Mouse (Mus musculus) midbrain, embryonic 12.5 days (tissue): Measurements from ENCODE around the gene Trmt10b. TPM values are rescaled to one million over a fixed set of nuclear protein-coding genes. Genes with fewer than 3 reads are reported as not detected.

Experiments
- ATAC-seq: fragments of 200-750 bp; cut with Nextera tagmentation; 2 replicates; pipeline ENCODE4 v1.8.0; 2017; ENCODE audit warnings: low read depth, moderate TSS enrichment, moderate library complexity; ENCODE audit not compliant: low FRiP score
- H3K27ac ChIP-seq: fragments of 300-500 bp; sonication (generic); replicated peaks from 2 replicates; pipeline ENCODE4 v1.5.1; 2016; ENCODE audit warnings: mild to moderate bottlenecking
- H3K27me3 ChIP-seq: fragments of 300-500 bp; sonication (generic); 2 replicates; pipeline ENCODE4 v1.6.1; 2016; ENCODE audit warnings: mild to moderate bottlenecking
- H3K36me3 ChIP-seq: fragments of 300-500 bp; sonication (generic); 2 replicates; pipeline ENCODE4 v1.6.1; 2016
- H3K4me1 ChIP-seq: fragments of 300-500 bp; sonication (generic); 2 replicates; pipeline ENCODE4 v1.6.1; 2016
- H3K4me2 ChIP-seq: fragments of 300-500 bp; sonication (generic); replicated peaks from 2 replicates; pipeline ENCODE4 v1.6.1; 2016; ENCODE audit warnings: mild to moderate bottlenecking, moderate library complexity
- H3K4me3 ChIP-seq: fragments of 300-500 bp; sonication (generic); 2 replicates; pipeline ENCODE4 v1.5.1; 2016; ENCODE audit warnings: mild to moderate bottlenecking
- H3K9ac ChIP-seq: fragments of 300-500 bp; sonication (generic); replicated peaks from 2 replicates; pipeline ENCODE4 v1.6.1; 2016; ENCODE audit warnings: mild to moderate bottlenecking, moderate library complexity
- H3K9me3 ChIP-seq: fragments of 300-500 bp; sonication (generic); 2 replicates; pipeline ENCODE4 v1.6.1; 2016; ENCODE audit warnings: mild to moderate bottlenecking
- WGBS: fragments of 180-500 bp; shearing (Covaris S2); methylation state at CpG from one replicate; pipeline ENCODE4 v1.1.7; 2016; 5-methylcytosine and 5-hydroxymethylcytosine counted together
- polyA plus RNA-seq: library from polyadenylated mRNA; unstranded; fragments of >200 nt; fragmentation: Nextera tagmentation; extraction: Ambion mirVana; gene quantifications from 2 replicates; pipeline ENCODE4 v1.2.1, GENCODE M21; 2016

Gene Trmt10b
- polyA plus RNA-seq, 1 experiment from 2014 or later = 24.4 TPM

DNA sequence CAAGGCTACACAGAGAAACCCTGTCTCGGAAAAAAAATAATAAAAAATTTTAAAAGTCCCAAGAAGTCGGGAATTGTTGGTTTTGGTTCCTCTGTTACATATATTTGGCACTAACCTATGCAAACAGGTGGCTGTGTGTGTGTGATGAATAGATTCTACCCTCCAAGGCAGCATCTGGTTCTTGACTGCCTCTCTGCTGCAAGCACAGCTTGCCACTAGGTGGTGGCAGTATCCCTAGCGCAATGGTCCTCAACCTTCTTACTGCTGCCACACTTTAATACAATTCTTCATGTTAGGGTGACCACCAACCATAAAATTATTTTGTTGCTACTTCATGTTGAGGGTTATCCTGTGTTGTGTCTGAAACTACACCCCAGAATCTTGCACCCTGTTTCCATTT is 10.6 kb upstream of the Trmt10b start:
- H3K4me2 ChIP-seq = no peak overlapping the region
- WGBS = 50% methylated on average over 3 of the region's 3 CpGs
- no peak for ATAC-seq

DNA sequence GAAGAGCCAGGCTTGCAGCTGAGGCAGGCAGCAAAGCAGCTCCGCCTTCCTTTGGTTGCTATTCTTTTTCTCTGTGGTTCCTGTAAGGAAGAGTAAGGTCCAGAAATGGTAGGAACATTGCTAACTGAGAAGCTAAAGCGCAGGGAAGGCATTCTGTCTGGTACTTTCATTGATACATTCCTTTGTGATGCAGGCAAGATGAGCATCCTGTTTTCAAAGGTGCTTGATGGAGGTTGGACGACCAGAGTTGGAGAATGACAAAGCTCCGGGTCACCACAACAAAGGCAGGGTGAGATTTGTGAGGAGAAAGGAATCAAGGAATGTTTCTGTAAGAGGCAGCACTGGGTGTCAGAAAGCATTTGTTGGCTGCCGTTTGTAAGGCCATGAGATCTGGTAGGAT is 9.0 kb upstream of the Trmt10b start:
- Histone ChIP-seq H3K4me2 (no peak overlapping the region), H3K27me3 (peaks cover 3% of the 10 kb centered on the region; the same call in 1 of the 2 replicates), H3K9me3 (no peaks in the 10 kb centered on the region), H3K4me1 (no peaks in the 10 kb centered on the region), H3K4me3 (no peak overlapping the region), H3K9ac (no peak overlapping the region), H3K27ac (no peak overlapping the region), H3K36me3 (no peaks in the 10 kb centered on the region)
- no peak for ATAC-seq
- 71% methylated on average over 5 of the region's 5 CpGs for WGBS

More for the DNA sequence above, 10.6 kb upstream of the Trmt10b start:
- H3K9ac ChIP-seq = no peak overlapping the region
- no peaks in the 10 kb centered on the region for H3K9me3 ChIP-seq
- peaks cover 3% of the 10 kb centered on the region; the same call in 1 of the 2 replicates for H3K27me3 ChIP-seq
- H3K36me3 ChIP-seq = no peaks in the 10 kb centered on the region
- H3K27ac ChIP-seq = no peak overlapping the region
- H3K4me3 ChIP-seq = no peak overlapping the region
- H3K4me1 ChIP-seq = no peaks in the 10 kb centered on the region

DNA sequence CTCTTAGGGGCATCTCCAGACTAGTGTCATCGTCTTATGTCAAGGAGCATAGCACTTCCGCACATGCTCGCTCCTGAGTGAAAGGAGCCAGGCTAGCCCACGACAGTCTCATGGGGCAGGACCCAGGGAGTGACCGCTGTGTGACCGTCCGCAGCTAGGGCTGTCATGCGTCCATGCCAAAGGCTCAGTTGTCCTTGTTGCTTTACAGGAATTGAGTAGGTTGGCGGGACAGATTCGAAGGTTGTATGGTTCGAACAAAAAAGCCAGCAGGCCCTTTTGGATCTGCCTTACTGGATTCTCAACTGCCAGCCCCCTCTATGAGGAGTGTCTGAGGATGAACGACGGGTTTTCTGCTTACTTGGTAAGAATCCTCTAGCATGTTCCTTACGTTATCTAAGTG is 8.6 kb downstream of the Trmt10b start:
- no peaks in the 10 kb centered on the region for H3K27me3 ChIP-seq
- no peak overlapping the region for H3K9ac ChIP-seq
- no peaks in the 10 kb centered on the region for H3K4me1 ChIP-seq
- WGBS = 95% methylated on average over 14 of the region's 14 CpGs
- H3K9me3 ChIP-seq = 0 out of 2 replicates have a peak, but pooled peaks cover 3% of the 10 kb centered on the region
- no peak for ATAC-seq
- H3K4me2 ChIP-seq = no peak overlapping the region
- H3K27ac ChIP-seq = no peak overlapping the region
- H3K4me3 ChIP-seq = no peak overlapping the region
- peaks cover 79% of the 10 kb centered on the region for H3K36me3 ChIP-seq

DNA sequence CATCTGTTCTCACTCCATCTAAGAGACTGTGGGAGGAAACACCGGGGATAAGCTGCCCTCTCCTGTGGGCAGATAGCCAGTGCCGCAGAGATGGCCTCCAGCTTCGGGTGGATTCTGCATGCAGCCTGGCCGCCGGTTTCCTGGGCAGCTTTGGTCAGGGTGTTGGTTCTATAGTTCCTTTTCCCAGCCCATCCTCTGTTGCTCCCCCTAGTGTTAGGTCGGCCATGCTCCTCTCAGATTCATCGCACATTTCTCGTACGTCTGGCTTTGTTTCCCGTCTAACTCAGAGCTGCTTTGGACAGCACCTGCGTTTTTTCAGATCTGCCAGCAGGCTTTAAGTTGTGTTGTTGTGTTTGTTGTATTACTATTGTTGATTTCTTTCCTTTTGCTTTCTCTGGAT is 11.1 kb downstream of the Trmt10b start:
- Histone ChIP-seq H3K36me3 (peaks cover 61% of the 10 kb centered on the region), H3K9me3 (0 out of 2 replicates have a peak, but pooled peaks cover 3% of the 10 kb centered on the region), H3K4me3 (no peak overlapping the region), H3K4me1 (no peaks in the 10 kb centered on the region), H3K27me3 (no peaks in the 10 kb centered on the region), H3K4me2 (no peak overlapping the region), H3K9ac (no peak overlapping the region), H3K27ac (no peak overlapping the region)
- ATAC-seq = no peak
- WGBS = 37% methylated on average over 11 of the region's 11 CpGs

DNA sequence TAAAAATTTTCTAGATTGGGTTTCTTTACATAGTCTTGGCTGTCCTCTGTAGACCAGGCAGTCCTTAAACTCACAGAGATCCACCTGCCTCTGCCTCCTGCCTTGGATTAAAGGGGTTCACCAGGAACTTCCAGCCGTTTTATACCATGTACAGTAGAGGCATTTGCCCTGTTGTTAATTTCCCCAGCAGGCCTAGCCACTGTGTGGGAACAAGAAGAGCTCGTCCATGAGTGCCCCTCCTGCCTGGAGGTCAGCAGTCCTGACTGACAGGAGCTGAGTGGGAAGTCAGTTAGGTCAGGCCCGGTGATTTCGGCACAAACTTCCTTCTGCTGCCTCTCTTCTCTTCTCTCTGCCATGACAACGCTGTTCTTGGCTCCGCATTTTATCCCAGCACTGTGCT is 11.7 kb downstream of the Trmt10b start:
- peaks cover 59% of the 10 kb centered on the region for H3K36me3 ChIP-seq
- no peak overlapping the region for H3K9ac ChIP-seq
- no peaks in the 10 kb centered on the region for H3K27me3 ChIP-seq
- 0 out of 2 replicates have a peak, but pooled peaks cover 3% of the 10 kb centered on the region for H3K9me3 ChIP-seq
- no peak overlapping the region for H3K4me2 ChIP-seq
- H3K4me1 ChIP-seq = no peaks in the 10 kb centered on the region
- H3K4me3 ChIP-seq = no peak overlapping the region
- no peak for ATAC-seq
- 92% methylated on average over 6 of the region's 6 CpGs for WGBS
- H3K27ac ChIP-seq = no peak overlapping the region

DNA sequence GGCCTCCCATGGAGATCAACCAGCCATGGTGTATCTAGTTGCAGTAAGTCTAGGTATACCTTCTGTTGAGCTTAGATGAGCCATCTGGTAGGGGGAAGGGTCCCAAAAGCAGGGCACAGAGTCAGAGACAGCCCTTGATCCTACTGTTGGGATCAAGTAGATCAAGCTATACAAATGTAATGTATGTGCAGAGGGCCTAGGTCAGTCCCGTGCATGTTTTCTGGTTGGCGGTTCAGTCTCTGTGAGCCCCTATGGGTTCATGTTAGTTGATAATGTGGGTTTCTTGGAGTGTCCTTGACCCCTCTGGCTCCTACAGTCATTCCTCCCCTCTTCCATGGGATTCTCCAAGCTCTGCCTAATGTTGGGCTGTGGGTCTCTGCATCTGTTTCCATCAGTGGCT is 14.1 kb downstream of the Trmt10b start:
- Histone ChIP-seq H3K27ac (no peak overlapping the region), H3K4me1 (no peaks in the 10 kb centered on the region), H3K27me3 (no peaks in the 10 kb centered on the region), H3K36me3 (peaks cover 58% of the 10 kb centered on the region), H3K9ac (no peak overlapping the region), H3K9me3 (no peaks in the 10 kb centered on the region), H3K4me3 (no peak overlapping the region), H3K4me2 (no peak overlapping the region)
- WGBS = 92% methylated on average over 2 of the region's 2 CpGs
- no peak for ATAC-seq

DNA sequence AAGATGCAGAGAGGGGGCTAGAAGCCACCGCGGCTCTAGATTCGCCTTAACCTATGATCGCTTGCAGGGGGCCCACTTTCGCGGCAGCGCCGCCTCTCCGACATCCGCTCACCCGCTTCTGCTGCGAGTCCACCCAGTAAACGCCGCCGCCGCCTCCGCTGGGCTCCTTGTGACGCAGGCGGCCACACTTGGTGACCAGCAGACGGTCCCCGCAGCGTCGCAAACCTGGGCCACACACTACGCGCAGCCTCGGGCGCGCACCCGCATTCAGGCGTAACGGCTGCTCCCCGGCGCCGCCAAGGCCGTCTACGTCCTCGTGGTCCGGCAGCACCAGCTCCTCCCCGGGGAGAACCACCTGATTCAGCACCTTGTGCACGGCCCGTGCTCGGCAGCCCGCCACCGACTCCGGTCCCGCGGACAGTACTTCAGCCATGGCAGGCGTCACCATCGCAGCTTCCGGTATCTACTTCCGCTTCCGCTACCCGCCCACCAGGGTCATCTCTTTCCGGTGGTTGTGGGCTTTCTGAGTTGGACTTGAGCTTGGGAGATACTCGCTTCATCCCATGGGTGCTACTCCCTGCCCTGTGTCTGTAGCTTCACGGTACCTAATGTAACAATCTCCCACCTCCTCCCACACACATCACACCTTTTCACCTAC is 23.4 kb downstream of the Trmt10b start:
- under 1% methylated on average over 56 of the region's 56 CpGs for WGBS
- H3K4me3 ChIP-seq = peak overlapping the region; percentile 89
- peak overlapping the region; percentile 92 for H3K9ac ChIP-seq
- H3K36me3 ChIP-seq = peaks cover 28% of the 10 kb centered on the region
- ATAC-seq = peak; percentile 82
- no peaks in the 10 kb centered on the region for H3K9me3 ChIP-seq
- peaks cover 14% of the 10 kb centered on the region for H3K4me1 ChIP-seq
- H3K27ac ChIP-seq = peak overlapping the region; percentile 87
- peaks cover 22% of the 10 kb centered on the region for H3K27me3 ChIP-seq
- peak overlapping the region; percentile 79 for H3K4me2 ChIP-seq

DNA sequence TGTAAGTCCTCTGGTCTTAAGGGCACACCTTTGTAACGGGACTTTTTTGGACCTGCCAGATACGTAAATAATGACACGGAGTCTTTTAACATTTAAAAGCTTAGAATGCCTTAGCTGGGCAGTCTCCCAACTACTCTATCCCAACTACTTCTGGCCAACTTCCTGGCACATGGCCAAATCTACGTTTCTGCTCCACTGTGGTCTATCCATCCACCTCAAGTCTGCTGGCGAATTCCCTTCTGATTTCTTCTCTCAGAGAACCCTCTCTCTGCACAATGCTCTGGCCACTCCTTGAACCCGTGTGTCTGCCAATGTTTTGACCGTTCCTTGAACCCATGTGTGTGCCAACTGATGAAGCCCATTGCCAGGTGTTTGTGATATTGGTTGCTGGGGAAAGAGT is 34.2 kb downstream of the Trmt10b start:
- no peaks in the 10 kb centered on the region for H3K36me3 ChIP-seq
- no peak overlapping the region for H3K9ac ChIP-seq
- no peak overlapping the region for H3K27ac ChIP-seq
- no peaks in the 10 kb centered on the region for H3K4me1 ChIP-seq
- H3K4me2 ChIP-seq = no peak overlapping the region
- H3K4me3 ChIP-seq = no peak overlapping the region
- no peak for ATAC-seq
- no peaks in the 10 kb centered on the region for H3K9me3 ChIP-seq
- 89% methylated on average over 7 of the region's 7 CpGs for WGBS
- peaks cover 3% of the 10 kb centered on the region; the same call in 1 of the 2 replicates for H3K27me3 ChIP-seq

DNA sequence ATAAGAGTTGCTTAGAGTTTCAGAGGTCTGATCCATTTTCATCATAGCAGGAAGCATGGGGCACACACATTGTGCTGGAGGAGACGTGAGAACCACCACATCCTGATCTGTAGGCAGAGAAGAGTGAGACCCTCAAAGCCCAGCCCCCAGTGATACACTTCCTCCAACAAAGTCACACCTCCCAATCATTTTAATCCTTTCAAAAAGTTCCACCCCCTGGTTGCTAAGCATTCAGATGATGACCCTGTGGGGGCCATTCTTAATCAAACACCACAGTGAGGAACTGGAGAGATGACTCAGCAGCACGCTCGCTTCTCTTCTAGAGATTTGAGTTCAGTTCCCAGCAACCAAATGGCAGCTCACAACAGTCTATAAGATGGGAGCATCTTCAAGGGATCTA is 35.5 kb downstream of the Trmt10b start:
- Histone ChIP-seq H3K36me3 (no peaks in the 10 kb centered on the region), H3K27me3 (peaks cover 3% of the 10 kb centered on the region; the same call in 1 of the 2 replicates), H3K27ac (no peak overlapping the region)

DNA sequence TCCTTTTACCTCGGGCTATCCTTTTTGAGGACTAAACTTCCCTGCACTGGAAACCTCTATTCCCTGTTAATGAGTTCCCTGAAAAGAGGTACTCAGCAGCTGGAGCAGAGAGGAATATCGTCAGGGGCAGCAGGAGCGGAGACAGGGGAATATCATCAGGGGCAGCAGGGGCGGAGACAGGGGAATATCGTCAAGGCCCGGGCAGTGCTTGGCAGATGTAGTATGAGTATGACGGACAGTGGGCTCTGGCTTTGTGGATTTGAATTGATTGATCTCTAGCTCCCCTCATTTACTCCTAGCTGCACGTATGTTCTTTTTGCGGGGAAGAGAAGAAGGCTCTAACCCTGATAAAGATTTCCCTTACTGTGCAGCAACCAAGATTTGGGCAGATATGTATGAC is 44.3 kb downstream of the Trmt10b start:
- Histone ChIP-seq H3K9me3 (no peaks in the 10 kb centered on the region), H3K36me3 (0 out of 2 replicates have a peak, but pooled peaks cover 4% of the 10 kb centered on the region), H3K4me1 (peaks cover 22% of the 10 kb centered on the region), H3K4me3 (peak overlapping the region; percentile 98), H3K27me3 (no peaks in the 10 kb centered on the region), H3K27ac (peak overlapping the region; percentile 94), H3K4me2 (peak overlapping the region; percentile 88), H3K9ac (peak overlapping the region; percentile 95)
- WGBS = 61% methylated on average over 9 of the region's 9 CpGs
- no peak for ATAC-seq

More for the DNA sequence above, 35.5 kb downstream of the Trmt10b start:
- ATAC-seq = no peak
- Histone ChIP-seq H3K4me3 (no peak overlapping the region), H3K9me3 (no peaks in the 10 kb centered on the region), H3K4me1 (no peaks in the 10 kb centered on the region), H3K9ac (no peak overlapping the region), H3K4me2 (no peak overlapping the region)
- 73% methylated on average over 3 of the region's 3 CpGs for WGBS

DNA sequence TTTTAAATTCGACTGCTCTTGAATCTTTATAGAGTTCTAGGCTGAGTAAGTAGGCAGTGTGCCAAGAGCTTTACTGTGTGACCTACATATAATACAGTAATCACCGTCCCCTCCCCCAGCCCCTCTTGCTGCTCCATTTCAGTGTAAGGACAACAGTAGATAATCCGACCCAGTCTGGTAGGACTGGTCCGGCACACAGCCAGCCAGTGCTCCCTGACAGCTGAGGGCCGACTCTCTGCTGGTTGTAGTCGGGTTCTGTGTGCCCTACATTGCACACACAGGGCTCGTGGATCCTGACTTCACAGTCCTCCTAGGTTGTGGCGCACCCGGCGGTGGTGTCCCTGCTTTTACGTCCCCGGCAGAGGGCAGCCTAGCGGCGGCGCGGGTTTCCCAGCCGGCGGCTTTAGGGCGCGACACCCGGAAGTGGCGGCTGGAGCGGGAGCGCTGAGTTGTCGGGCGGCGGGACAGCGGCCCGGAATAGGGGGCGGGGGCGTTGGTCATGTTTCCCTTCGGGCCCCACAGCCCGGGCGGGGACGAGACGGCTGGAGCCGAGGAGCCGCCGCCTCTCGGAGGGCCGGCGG is 44.8 kb downstream of the Trmt10b start, which contains the start of gene Dcaf10:
Gene Dcaf10, plus strand, starts transcription at position 433 of the 581 bp plus-strand sequence.
- WGBS = 2% methylated on average over 41 of the region's 42 CpGs
- Histone ChIP-seq H3K9me3 (no peaks in the 10 kb centered on the region), H3K4me1 (peaks cover 22% of the 10 kb centered on the region), H3K4me3 (peak within 1 kb of the TSS; percentile 98), H3K27ac (peak within 1 kb of the TSS; percentile 94), H3K4me2 (peak within 1 kb of the TSS; percentile 88), H3K9ac (peak within 1 kb of the TSS; percentile 95), H3K36me3 (0 out of 2 replicates have a peak, but pooled peaks cover 5% of the 10 kb centered on the region), H3K27me3 (no peaks in the 10 kb centered on the region)
- peak; percentile 94 for ATAC-seq
